Mouse (Mus musculus) embryonic facial prominence, embryonic 11.5 days (tissue): ENCODE results near the gene Slc38a2. TPM values are rescaled to one million over a fixed set of nuclear protein-coding genes. Genes with fewer than 3 reads are reported as not detected.

ENCODE experiments used
- ATAC-seq: fragments of 200-750 bp; cut with Nextera tagmentation; replicated peaks from 2 replicates; pipeline ENCODE4 v1.8.0; 2017; ENCODE audit warnings: low read depth; ENCODE audit not compliant: insufficient number of reproducible peaks, low FRiP score, low TSS enrichment
- DNase-seq: peaks from one replicate; pipeline ENCODE4 v3.0.0-alpha.2; 2015; ENCODE audit warnings: low spot score
- H3K27ac ChIP-seq: fragments of 300-500 bp; sonication (generic); replicated peaks from 2 replicates; pipeline ENCODE4 v1.5.1; 2014; ENCODE audit warnings: mild to moderate bottlenecking, low read depth, low read length, control low read depth
- H3K27me3 ChIP-seq: fragments of 300-500 bp; sonication (generic); 2 replicates; pipeline ENCODE4 v1.6.1; 2014; ENCODE audit warnings: mild to moderate bottlenecking, low read length, moderate library complexity, mixed read lengths; ENCODE audit not compliant: control insufficient read depth, insufficient read depth
- H3K36me3 ChIP-seq: fragments of 300-500 bp; sonication (generic); replicated peaks from 2 replicates; pipeline ENCODE4 v1.6.1; 2014; ENCODE audit warnings: low read depth, mild to moderate bottlenecking, low read length, moderate library complexity, mixed read lengths; ENCODE audit not compliant: control insufficient read depth, insufficient read depth
- H3K4me1 ChIP-seq: fragments of 300-500 bp; sonication (generic); 2 replicates; pipeline ENCODE4 v1.6.1; 2014; ENCODE audit warnings: low read length, mixed read lengths; ENCODE audit not compliant: control insufficient read depth, insufficient read depth
- H3K4me2 ChIP-seq: fragments of 300-500 bp; sonication (generic); 2 replicates; pipeline ENCODE4 v1.6.1; 2014; ENCODE audit warnings: low read depth, mild to moderate bottlenecking, control low read depth, low read length, moderate library complexity
- H3K4me3 ChIP-seq: fragments of 300-500 bp; sonication (generic); 2 replicates; pipeline ENCODE4 v1.5.1; 2014; ENCODE audit warnings: low read depth, low read length, control low read depth
- H3K9ac ChIP-seq: fragments of 300-500 bp; sonication (generic); replicated peaks from 2 replicates; pipeline ENCODE4 v1.6.1; 2014; ENCODE audit warnings: mild to moderate bottlenecking, control low read depth, low read length
- H3K9me3 ChIP-seq: fragments of 300-500 bp; sonication (generic); replicated peaks from 2 replicates; pipeline ENCODE4 v1.6.1; 2016; ENCODE audit warnings: mild to moderate bottlenecking, low read length, inconsistent platforms, mixed read lengths; ENCODE audit not compliant: control insufficient read depth
- WGBS: fragments of 180-500 bp; shearing (Covaris S2); extraction: QIAGEN DNeasy Blood & Tissue Kit; methylation state at CpG from one replicate; pipeline ENCODE4 v1.1.7; 2014; 5-methylcytosine and 5-hydroxymethylcytosine counted together
- polyA plus RNA-seq: library from polyadenylated mRNA; unstranded; fragments of >200 nt; fragmentation: Nextera tagmentation; extraction: Ambion mirVana; gene quantifications from 2 replicates; pipeline ENCODE4 v1.2.1, GENCODE M21; 2014

Slc38a2 gene
- polyA plus RNA-seq, 1 experiment from 2014 or later, result 255 TPM

DNA sequence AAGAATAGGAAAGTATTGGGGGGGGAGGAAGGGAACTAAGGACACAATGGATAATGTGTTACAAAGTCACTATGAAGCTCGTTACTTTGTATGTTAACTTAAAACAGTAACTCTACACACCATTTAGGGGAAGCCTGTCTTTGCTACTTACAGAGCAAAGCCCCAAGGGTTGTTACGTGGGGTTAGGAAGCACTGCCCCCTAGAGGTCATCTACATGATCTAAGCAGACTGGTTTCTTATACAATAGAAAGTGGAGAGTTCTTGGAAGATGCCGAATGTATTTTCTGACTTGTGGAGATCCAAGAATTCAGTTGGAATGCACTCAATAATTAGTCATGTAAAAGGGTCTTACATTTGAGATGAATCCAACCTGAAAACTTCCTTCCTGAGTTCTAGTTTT, 33.6 kb downstream of the Slc38a2 start:
- whole genome bisulfite sequencing, result 5% methylated on average over 3 of the region's 3 CpGs

GRCm38 (mm10) chr15:96660590-96661141, 38.9 kb downstream of the Slc38a2 start:
- WGBS, result 58% methylated on average over 13 of the region's 13 CpGs
- H3K9me3 ChIP-seq, result no peaks in the 10 kb centered on the region
- H3K4me3 ChIP-seq, result no peak overlapping the region
- H3K36me3 ChIP-seq, result no peaks in the 10 kb centered on the region
- H3K27me3 ChIP-seq, result no peaks in the 10 kb centered on the region
- no peaks in the 10 kb centered on the region for H3K4me1 ChIP-seq
- no peak overlapping the region for H3K9ac ChIP-seq
- DNase-seq, result no peak
- ATAC-seq, result no peak
- no peak overlapping the region for H3K4me2 ChIP-seq
- H3K27ac ChIP-seq, result no peak overlapping the region

More for the DNA sequence above, 33.6 kb downstream of the Slc38a2 start:
- H3K4me3 ChIP-seq, result no peak overlapping the region
- H3K36me3 ChIP-seq, result no peaks in the 10 kb centered on the region
- ATAC-seq (peak; percentile 73; the same call in 1 of the 2 replicates), DNase-seq (peak; percentile 93)
- H3K9me3 ChIP-seq, result no peaks in the 10 kb centered on the region
- H3K27me3 ChIP-seq, result no peaks in the 10 kb centered on the region
- H3K4me1 ChIP-seq, result no peaks in the 10 kb centered on the region
- H3K4me2 ChIP-seq, result no peak overlapping the region
- no peak overlapping the region for H3K27ac ChIP-seq
- no peak overlapping the region for H3K9ac ChIP-seq

GRCm38 (mm10) chr15:96658275-96658602, 41.3 kb downstream of the Slc38a2 start:
- Histone ChIP-seq H3K27me3 (no peaks in the 10 kb centered on the region), H3K36me3 (no peaks in the 10 kb centered on the region), H3K4me3 (no peak overlapping the region), H3K9ac (no peak overlapping the region), H3K27ac (no peak overlapping the region), H3K4me2 (no peak overlapping the region), H3K4me1 (no peaks in the 10 kb centered on the region), H3K9me3 (no peaks in the 10 kb centered on the region)
- WGBS, result 80% methylated on average over 14 of the region's 14 CpGs
- ATAC-seq, result no peak
- DNase-seq, result no peak

- no peak overlapping the region for H3K9ac ChIP-seq
- H3K4me2 ChIP-seq, result no peak overlapping the region
- ATAC-seq, result no peak
- H3K27me3 ChIP-seq, result no peaks in the 10 kb centered on the region
- no peak for DNase-seq
- H3K9me3 ChIP-seq, result no peaks in the 10 kb centered on the region
- H3K36me3 ChIP-seq, result no peaks in the 10 kb centered on the region
- H3K4me1 ChIP-seq, result no peaks in the 10 kb centered on the region
- no peak overlapping the region for H3K27ac ChIP-seq
- WGBS, result 68% methylated on average over 17 of the region's 17 CpGs
- H3K4me3 ChIP-seq, result no peak overlapping the region
These were observed 41.8 kb downstream of the Slc38a2 start for GRCm38 (mm10) chr15:96657576-96658274.

DNA sequence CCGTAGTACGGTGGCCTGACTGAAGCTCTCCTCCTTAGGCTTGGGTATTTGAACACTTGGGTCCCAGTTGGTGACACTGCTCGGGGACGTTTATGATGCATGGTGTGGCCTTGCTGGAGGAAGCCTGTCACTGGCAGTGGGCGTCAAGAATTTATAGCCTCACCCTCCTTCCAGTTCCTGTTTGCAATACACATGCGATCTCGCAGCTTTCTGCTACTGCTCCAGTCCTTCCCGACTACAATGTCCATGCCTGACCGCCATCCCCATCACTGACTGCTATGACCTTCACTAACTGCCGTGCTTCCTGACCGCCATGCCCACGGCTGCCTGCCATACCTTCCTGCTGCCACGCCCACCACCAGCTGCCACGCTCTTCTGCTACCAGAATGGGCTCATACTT, 44.0 kb downstream of the Slc38a2 start:
- no peak for DNase-seq
- 93% methylated on average over 14 of the region's 14 CpGs for WGBS
- no peaks in the 10 kb centered on the region for H3K27me3 ChIP-seq
- no peak overlapping the region for H3K27ac ChIP-seq
- H3K4me1 ChIP-seq, result no peaks in the 10 kb centered on the region
- no peak overlapping the region for H3K4me3 ChIP-seq
- ATAC-seq, result no peak
- no peaks in the 10 kb centered on the region for H3K9me3 ChIP-seq
- H3K4me2 ChIP-seq, result no peak overlapping the region
- no peak overlapping the region for H3K9ac ChIP-seq
- no peaks in the 10 kb centered on the region for H3K36me3 ChIP-seq

DNA sequence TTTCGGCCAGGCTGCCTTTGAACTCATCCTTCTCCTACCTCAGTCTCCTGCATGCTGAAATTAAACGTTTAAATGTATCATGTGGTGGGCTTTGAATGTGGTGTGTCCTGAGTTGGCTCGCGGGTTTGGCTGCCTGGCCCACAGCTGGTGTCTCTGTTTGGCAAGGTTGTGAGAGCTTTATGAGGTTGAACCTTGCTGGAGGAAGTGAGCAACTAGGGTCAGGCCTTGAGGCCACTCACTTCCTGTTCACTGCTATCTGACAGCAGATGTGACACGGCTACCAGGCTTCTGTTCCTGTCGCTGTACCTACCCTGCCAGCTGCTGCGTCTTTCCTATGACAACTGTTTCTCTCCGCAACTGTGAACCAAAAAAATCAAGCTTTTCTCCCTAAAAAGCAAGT, 44.8 kb downstream of the Slc38a2 start:
- 45% methylated on average over 8 of the region's 8 CpGs for WGBS
- H3K27me3 ChIP-seq, result no peaks in the 10 kb centered on the region
- no peak overlapping the region for H3K4me2 ChIP-seq
- no peak overlapping the region for H3K4me3 ChIP-seq
- no peaks in the 10 kb centered on the region for H3K4me1 ChIP-seq
- H3K9ac ChIP-seq, result no peak overlapping the region
- ATAC-seq (no peak), DNase-seq (no peak)
- H3K27ac ChIP-seq, result no peak overlapping the region
- H3K36me3 ChIP-seq, result no peaks in the 10 kb centered on the region
- H3K9me3 ChIP-seq, result no peaks in the 10 kb centered on the region

GRCm38 (mm10) chr15:96653011-96653410, 46.5 kb downstream of the Slc38a2 start:
- no peaks in the 10 kb centered on the region for H3K36me3 ChIP-seq
- no peak overlapping the region for H3K4me3 ChIP-seq
- H3K4me1 ChIP-seq, result no peaks in the 10 kb centered on the region
- no peak for ATAC-seq
- H3K4me2 ChIP-seq, result no peak overlapping the region
- H3K9ac ChIP-seq, result no peak overlapping the region
- H3K27me3 ChIP-seq, result no peaks in the 10 kb centered on the region
- WGBS, result 92% methylated on average over 16 of the region's 16 CpGs
- no peaks in the 10 kb centered on the region for H3K9me3 ChIP-seq
- H3K27ac ChIP-seq, result no peak overlapping the region
- no peak for DNase-seq

DNA sequence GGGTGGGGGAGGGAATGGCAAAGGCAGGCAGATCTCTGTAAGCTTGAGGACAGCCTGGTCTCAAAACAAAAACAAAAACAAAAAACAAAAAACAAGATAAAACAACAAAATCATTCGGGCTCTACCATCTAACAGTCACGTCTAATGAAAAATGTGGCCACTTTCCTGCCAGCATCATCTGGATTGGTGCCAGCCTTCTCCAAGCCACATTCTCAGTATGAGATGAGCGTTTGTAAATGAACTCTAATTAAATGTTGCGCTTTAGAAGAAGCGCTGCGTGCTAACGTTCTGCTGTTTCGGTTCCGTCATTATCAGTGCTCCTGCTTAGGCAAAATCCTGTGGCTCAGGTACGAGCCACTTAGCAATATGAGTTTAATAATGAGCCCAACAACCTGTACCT, 47.0 kb downstream of the Slc38a2 start:
- no peaks in the 10 kb centered on the region for H3K9me3 ChIP-seq
- no peaks in the 10 kb centered on the region for H3K36me3 ChIP-seq
- H3K4me3 ChIP-seq, result no peak overlapping the region
- H3K9ac ChIP-seq, result no peak overlapping the region
- no peak overlapping the region for H3K4me2 ChIP-seq
- WGBS, result 94% methylated on average over 10 of the region's 10 CpGs
- ATAC-seq, result no peak
- no peaks in the 10 kb centered on the region for H3K27me3 ChIP-seq
- no peak for DNase-seq
- no peaks in the 10 kb centered on the region for H3K4me1 ChIP-seq
- H3K27ac ChIP-seq, result no peak overlapping the region
